Mouse (Mus musculus): ENCODE results near the gene Hoxa1.

DNA sequence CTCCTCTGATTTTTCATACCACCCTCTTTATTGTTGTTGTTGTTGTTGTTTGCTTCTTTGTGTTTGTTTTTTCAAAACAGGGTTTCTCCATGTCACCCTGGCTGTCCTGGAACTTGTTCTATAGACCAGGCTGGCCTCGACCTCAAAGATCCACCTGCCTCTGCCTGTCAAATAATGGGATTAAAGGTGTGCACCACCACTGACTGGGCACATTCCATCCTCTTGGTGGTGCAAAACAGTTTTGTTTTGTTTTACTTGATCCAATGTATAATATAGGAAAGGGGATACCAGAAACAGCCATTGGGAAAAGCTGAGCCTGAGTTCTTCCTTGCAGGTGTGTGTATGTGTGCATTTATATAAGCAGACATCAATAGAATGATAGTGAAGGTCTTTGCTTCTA is 28.4 kb upstream of the Hoxa1 start:
- no peak for TF ChIP-seq GATA1 (IDR thresholded peaks at IDR 0.05; ENCODE audit: low read length)
- no peak for TF ChIP-seq TAL1 (IDR thresholded peaks at IDR 0.05; ENCODE audit: low read length)

Measured in erythroblast, embryonic 14.5 days (primary cell).